Comparison of ENCODE assay signal across 7 mouse cellular contexts in genomic region chr7:126273351-126274042, GRCm38 (mm10). TPM values are rescaled to one million over a fixed set of nuclear protein-coding genes. Genes with fewer than 3 reads are reported as not detected.
DNase-seq lines count a peak whose midpoint lies in the region; ATAC-seq and TF ChIP-seq lines count a peak whose summit lies in the region.

No protein-coding gene starts in this region.

- H3K36me3 ChIP-seq in lung, embryonic 14.5 days (ENCODE audit: insufficient read depth) = peaks cover 36% of the 10 kb centered on the region
- H3K36me3 ChIP-seq in forebrain, embryonic 10.5 days (replicated peaks) = peaks cover 43% of the 10 kb centered on the region
- H3K36me3 ChIP-seq in liver, embryonic 11.5 days (ENCODE audit: control insufficient read depth, insufficient read depth, low read length) = peaks cover 2% of the 10 kb centered on the region
- H3K36me3 ChIP-seq in stomach, postnatal 0 days (ENCODE audit: control insufficient read depth, insufficient read depth, low read length) = no peaks in the 10 kb centered on the region

- H3K4me1 ChIP-seq in lung, embryonic 14.5 days (ENCODE audit: insufficient read depth) = peaks cover 14% of the 10 kb centered on the region
- H3K4me1 ChIP-seq in forebrain, embryonic 10.5 days = peaks cover 73% of the 10 kb centered on the region
- H3K4me1 ChIP-seq in liver, embryonic 11.5 days (replicated peaks; ENCODE audit: control insufficient read depth, insufficient read depth, low read length) = peaks cover 25% of the 10 kb centered on the region
- peaks cover 6% of the 10 kb centered on the region for H3K4me1 ChIP-seq in stomach, postnatal 0 days (replicated peaks; ENCODE audit: control insufficient read depth, insufficient read depth)

- no peak for ATAC-seq in lung, embryonic 14.5 days (ENCODE audit: insufficient read depth)
- no peak for ATAC-seq in liver, embryonic 11.5 days (replicated peaks; ENCODE audit: low FRiP score)
- ATAC-seq in stomach, postnatal 0 days (ENCODE audit: low FRiP score, low TSS enrichment) = no peak

- no peaks in the 10 kb centered on the region for H3K9me3 ChIP-seq in lung, embryonic 14.5 days (ENCODE audit: low read depth, low read length)
- no peaks in the 10 kb centered on the region for H3K9me3 ChIP-seq in forebrain, embryonic 10.5 days
- H3K9me3 ChIP-seq in liver, embryonic 11.5 days (ENCODE audit: control insufficient read depth, low read length) = no peaks in the 10 kb centered on the region
- H3K9me3 ChIP-seq in stomach, postnatal 0 days (ENCODE audit: control insufficient read depth, low read length) = no peaks in the 10 kb centered on the region

- peak overlapping the region; percentile 97 for H3K4me3 ChIP-seq in lung, embryonic 14.5 days (ENCODE audit: low read depth, low read length)
- peak overlapping the region; percentile 79 for H3K4me3 ChIP-seq in forebrain, embryonic 10.5 days
- H3K4me3 ChIP-seq in liver, embryonic 11.5 days (ENCODE audit: low read depth, low read length) = peak overlapping the region; percentile 79
- H3K4me3 ChIP-seq in stomach, postnatal 0 days (ENCODE audit: low read depth, low read length) = peak overlapping the region; percentile 77

- 6% methylated on average over 11 of the region's 11 CpGs for WGBS in lung, embryonic 14.5 days
- 9% methylated on average over 11 of the region's 11 CpGs for WGBS in forebrain, embryonic 10.5 days
- WGBS in liver, embryonic 11.5 days = 20% methylated on average over 11 of the region's 11 CpGs
- 14% methylated on average over 11 of the region's 11 CpGs for WGBS in stomach, postnatal 0 days

- no peak for TF ChIP-seq EP300 in stomach, postnatal 0 days (optimal IDR thresholded peaks at IDR 0.05)

- peak overlapping the region; percentile 95 for H3K9ac ChIP-seq in lung, embryonic 14.5 days
- peak overlapping the region; percentile 78 for H3K9ac ChIP-seq in liver, embryonic 11.5 days (ENCODE audit: low read depth, low read length)
- H3K9ac ChIP-seq in stomach, postnatal 0 days (ENCODE audit: low read length) = peak overlapping the region; percentile 82

- no peaks in the 10 kb centered on the region for H3K27me3 ChIP-seq in lung, embryonic 14.5 days (ENCODE audit: insufficient read depth, low read length)
- peaks cover 26% of the 10 kb centered on the region for H3K27me3 ChIP-seq in forebrain, embryonic 10.5 days (ENCODE audit: poor library complexity, severe bottlenecking)
- peaks cover 43% of the 10 kb centered on the region for H3K27me3 ChIP-seq in liver, embryonic 11.5 days (replicated peaks; ENCODE audit: control insufficient read depth, insufficient read depth, low read length)
- H3K27me3 ChIP-seq in stomach, postnatal 0 days (ENCODE audit: control insufficient read depth, insufficient read depth, low read length) = no peaks in the 10 kb centered on the region

- peak; percentile 25 for DNase-seq in lung, embryonic 14.5 days
- no peak for DNase-seq in lung, postnatal 25 days (ENCODE audit: low spot score)
- no peak for DNase-seq in forebrain, embryonic 10.5 days (ENCODE audit: extremely low spot score, low spot score)
- no peak for DNase-seq in liver, embryonic 11.5 days (ENCODE audit: low spot score)
- DNase-seq in stomach, postnatal 0 days (ENCODE audit: low spot score) = no peak
- no peak for DNase-seq in cerebellum, adult 9-10 months
- no peak for DNase-seq in adrenal gland, adult 2 months

- peak overlapping the region; percentile 90 for H3K4me2 ChIP-seq in lung, embryonic 14.5 days
- peak overlapping the region; percentile 98 for H3K4me2 ChIP-seq in liver, embryonic 11.5 days
- H3K4me2 ChIP-seq in stomach, postnatal 0 days (replicated peaks; ENCODE audit: low read depth) = peak overlapping the region; percentile 100

- no peak for TF ChIP-seq CTCF in lung, embryonic 14.5 days (IDR thresholded peaks at IDR 0.05; ENCODE audit: low read depth)
- no peak for TF ChIP-seq CTCF in stomach, postnatal 0 days (IDR thresholded peaks at IDR 0.05; ENCODE audit: low read depth)

- peak overlapping the region; percentile 83; the same call in 1 of the 2 replicates for H3K27ac ChIP-seq in lung, embryonic 14.5 days (ENCODE audit: low read depth)
- H3K27ac ChIP-seq in forebrain, embryonic 10.5 days = peak overlapping the region; percentile 99
- H3K27ac ChIP-seq in liver, embryonic 11.5 days (ENCODE audit: low read depth, low read length) = no peak overlapping the region
- H3K27ac ChIP-seq in stomach, postnatal 0 days (replicated peaks) = no peak overlapping the region; the same call in 1 of the 2 replicates

RNA-seq across cellular contexts. Expression of gene Sbk1, which starts 1.1 kb away (rescaled TPM):
- 51.2 and 57.0 TPM in 2 replicates for polyA plus RNA-seq in lung, embryonic 14.5 days (2014; fragmentation: Nextera tagmentation; extraction: Ambion mirVana)
- polyA plus RNA-seq in forebrain, embryonic 10.5 days (2016; fragmentation: Nextera tagmentation; extraction: Ambion mirVana) = 79.1 and 83.0 TPM in 2 replicates
- 13.6 and 14.2 TPM in 2 replicates for polyA plus RNA-seq in liver, embryonic 11.5 days (2014; fragmentation: Nextera tagmentation; extraction: Ambion mirVana)
- 4.0 and 5.3 TPM in 2 replicates for polyA plus RNA-seq in stomach, postnatal 0 days (2015; fragmentation: Nextera tagmentation; extraction: Ambion mirVana)
- total RNA-seq in adrenal gland, adult 2 months (2021) = 10 to 100 TPM; 32.4 to 91.1 TPM
- polyA plus RNA-seq in adrenal gland, adult 2 months (2012; rRNA removed) = 112 and 178 TPM in 2 replicates

Comparison
In these comparisons a context has a peak if more than half of its experiments do, and no peak if none do; other contexts are left out.
1. H3K27ac ChIP-seq: peak in lung, embryonic 14.5 days (single experiment) and forebrain, embryonic 10.5 days (single experiment); none in liver, embryonic 11.5 days (single experiment) and stomach, postnatal 0 days (single experiment).
2. Peak in every context shown above with its lines, with median percentiles within 50 percentile points of each other: H3K4me2 ChIP-seq, H3K4me3 ChIP-seq and H3K9ac ChIP-seq.